Mouse (Mus musculus) lung, postnatal 0 days (tissue): ENCODE measurements around the gene Apc2. TPM values are rescaled to one million over a fixed set of nuclear protein-coding genes. Genes with fewer than 3 reads are reported as not detected.
A peak's percentile ranks its signal among the peaks of the same experiment; 100 is the strongest.

Source experiments
- ATAC-seq: fragments of 200-750 bp; cut with Nextera tagmentation; 2 replicates; pipeline ENCODE4 v1.8.0; 2017; ENCODE audit warnings: moderate library complexity
- DNase-seq: peaks from one replicate; pipeline ENCODE4 v3.0.0-alpha.2; 2016; ENCODE audit warnings: low spot score
- H3K27ac ChIP-seq: fragments of 300-500 bp; sonication (generic); 2 replicates; pipeline ENCODE4 v1.5.1; 2014; ENCODE audit warnings: antibody characterized with exemption, mild to moderate bottlenecking, low read length, mixed read lengths
- H3K27me3 ChIP-seq: fragments of 300-500 bp; sonication (generic); replicated peaks from 2 replicates; pipeline ENCODE4 v1.6.1; 2014; ENCODE audit warnings: low read length, mixed read lengths; ENCODE audit not compliant: insufficient read depth
- H3K36me3 ChIP-seq: fragments of 300-500 bp; sonication (generic); 2 replicates; pipeline ENCODE4 v1.6.1; 2014; ENCODE audit warnings: low read length, mixed read lengths; ENCODE audit not compliant: insufficient read depth
- H3K4me1 ChIP-seq: fragments of 300-500 bp; sonication (generic); 2 replicates; pipeline ENCODE4 v1.6.1; 2014; ENCODE audit warnings: antibody characterized with exemption, low read depth, low read length, mixed read lengths; ENCODE audit not compliant: insufficient read depth
- H3K4me2 ChIP-seq: fragments of 300-500 bp; sonication (generic); replicated peaks from 2 replicates; pipeline ENCODE4 v1.6.1; 2014; ENCODE audit warnings: low read depth, mild to moderate bottlenecking, low read length, moderate library complexity, mixed read lengths
- H3K4me3 ChIP-seq: fragments of 300-500 bp; sonication (generic); 2 replicates; pipeline ENCODE4 v1.5.1; 2014; ENCODE audit warnings: low read depth, low read length
- H3K9ac ChIP-seq: fragments of 300-500 bp; sonication (generic); replicated peaks from 2 replicates; pipeline ENCODE4 v1.6.1; 2014; ENCODE audit warnings: low read depth, mild to moderate bottlenecking
- H3K9me3 ChIP-seq: fragments of 300-500 bp; sonication (generic); 2 replicates; pipeline ENCODE4 v1.6.1; 2016; ENCODE audit warnings: low read length, mixed read lengths
- CTCF ChIP-seq: IDR thresholded peaks from 2 replicates; pipeline ENCODE4 v1.5.1; 2016; ENCODE audit warnings: antibody characterized with exemption, mild to moderate bottlenecking
- EP300 ChIP-seq: IDR thresholded peaks from 2 replicates; pipeline ENCODE4 v1.6.1; 2016; ENCODE audit warnings: antibody characterized with exemption, mild to moderate bottlenecking, control low read depth
- WGBS: fragments of 180-500 bp; shearing (Covaris S2); extraction: QIAGEN DNeasy Blood & Tissue Kit; methylation state at CpG from one replicate; pipeline ENCODE4 v1.1.7; 2014; 5-methylcytosine and 5-hydroxymethylcytosine counted together
- polyA plus RNA-seq: library from polyadenylated mRNA; unstranded; fragments of >200 nt; fragmentation: Nextera tagmentation; extraction: Ambion mirVana; gene quantifications from 2 replicates; pipeline ENCODE4 v1.2.1, GENCODE M21; 2015

The Apc2 gene
- polyA plus RNA-seq, 1 experiment from 2014 or later, result 0.85 TPM

- 0 out of 2 replicates have a peak, but pooled peaks cover 6% of the 10 kb centered on the region for H3K36me3 ChIP-seq
- peaks cover 9% of the 10 kb centered on the region; the same call in 1 of the 2 replicates for H3K4me1 ChIP-seq
- H3K27ac ChIP-seq, result no peak overlapping the region
- no peak overlapping the region for H3K9ac ChIP-seq
- no peak overlapping the region for H3K4me2 ChIP-seq
- H3K4me3 ChIP-seq, result no peak overlapping the region
- DNase-seq (peak; percentile 4), ATAC-seq (no peak)
- TF ChIP-seq EP300 (no peak), CTCF (no peak)
- no peaks in the 10 kb centered on the region for H3K9me3 ChIP-seq
- WGBS, result 87% methylated on average over 12 of the region's 12 CpGs
- H3K27me3 ChIP-seq, result no peaks in the 10 kb centered on the region
Measured at GRCm38 (mm10) chr10:80288097-80288496, 7.7 kb upstream of the Apc2 start.

GRCm38 (mm10) chr10:80288657-80289056 is 7.1 kb upstream of the Apc2 start:
- TF ChIP-seq CTCF (peak; percentile 53), EP300 (no peak)
- 0 out of 2 replicates have a peak, but pooled peaks cover 6% of the 10 kb centered on the region for H3K36me3 ChIP-seq

GRCm38 (mm10) chr10:80292251-80293146 is 3.3 kb upstream of the Apc2 start, which contains the start of gene Rps15:
Gene Rps15 (plus strand): TSS chr10:80292453.
- peak; percentile 99 for DNase-seq
- TF ChIP-seq EP300 (peak; percentile 56; the same call in 1 of the 2 replicates), CTCF (peak; percentile 83)
- Histone ChIP-seq H3K36me3 (peaks cover 7% of the 10 kb centered on the region; the same call in 1 of the 2 replicates), H3K4me1 (peaks cover 9% of the 10 kb centered on the region; the same call in 1 of the 2 replicates), H3K27me3 (0 out of 2 replicates have a peak, but pooled peaks cover 3% of the 10 kb centered on the region), H3K27ac (peak within 1 kb of the TSS; percentile 88), H3K9me3 (no peaks in the 10 kb centered on the region), H3K9ac (peak within 1 kb of the TSS; percentile 93), H3K4me3 (peak within 1 kb of the TSS; percentile 88), H3K4me2 (peak within 1 kb of the TSS; percentile 69)
- WGBS, result 2% methylated on average over 72 of the region's 72 CpGs
- ATAC-seq, result peak; percentile 95

More at GRCm38 (mm10) chr10:80288657-80289056, 7.1 kb upstream of the Apc2 start:
- peaks cover 11% of the 10 kb centered on the region; the same call in 1 of the 2 replicates for H3K4me1 ChIP-seq
- H3K9ac ChIP-seq, result no peak overlapping the region
- H3K4me3 ChIP-seq, result no peak overlapping the region
- DNase-seq, result peak; percentile 22
- ATAC-seq, result no peak
- 58% methylated on average over 8 of the region's 8 CpGs for WGBS
- H3K27me3 ChIP-seq, result no peaks in the 10 kb centered on the region
- no peak overlapping the region for H3K4me2 ChIP-seq
- H3K27ac ChIP-seq, result no peak overlapping the region
- no peaks in the 10 kb centered on the region for H3K9me3 ChIP-seq

- peak overlapping the region; percentile 93 for H3K9ac ChIP-seq
- DNase-seq (peak; percentile 15), ATAC-seq (no peak)
- 13% methylated on average over 14 of the region's 14 CpGs for WGBS
- peaks cover 9% of the 10 kb centered on the region; the same call in 1 of the 2 replicates for H3K4me1 ChIP-seq
- 0 out of 2 replicates have a peak, but pooled peaks cover 7% of the 10 kb centered on the region for H3K27me3 ChIP-seq
- H3K4me3 ChIP-seq, result peak overlapping the region; percentile 88
- H3K4me2 ChIP-seq, result peak overlapping the region; percentile 69
- H3K9me3 ChIP-seq, result no peaks in the 10 kb centered on the region
- H3K27ac ChIP-seq, result peak overlapping the region; percentile 88; the same call in 1 of the 2 replicates
- peaks cover 7% of the 10 kb centered on the region; the same call in 1 of the 2 replicates for H3K36me3 ChIP-seq
- no peak for TF ChIP-seq EP300
- TF ChIP-seq CTCF, result peak; percentile 31; the same call in 1 of the 2 replicates
Measured at GRCm38 (mm10) chr10:80293325-80293724, 2.5 kb upstream of the Apc2 start.

GRCm38 (mm10) chr10:80294311-80294710 is 1.5 kb upstream of the Apc2 start:
- Histone ChIP-seq H3K4me2 (no peak overlapping the region), H3K36me3 (peaks cover 7% of the 10 kb centered on the region; the same call in 1 of the 2 replicates), H3K4me3 (no peak overlapping the region), H3K4me1 (peaks cover 9% of the 10 kb centered on the region; the same call in 1 of the 2 replicates), H3K27me3 (peaks cover 16% of the 10 kb centered on the region), H3K9ac (no peak overlapping the region), H3K9me3 (no peaks in the 10 kb centered on the region), H3K27ac (no peak overlapping the region)
- peak; percentile 4 for DNase-seq
- ATAC-seq, result no peak
- WGBS, result 74% methylated on average over 4 of the region's 4 CpGs
- TF ChIP-seq EP300 (no peak), CTCF (no peak)

DNA sequence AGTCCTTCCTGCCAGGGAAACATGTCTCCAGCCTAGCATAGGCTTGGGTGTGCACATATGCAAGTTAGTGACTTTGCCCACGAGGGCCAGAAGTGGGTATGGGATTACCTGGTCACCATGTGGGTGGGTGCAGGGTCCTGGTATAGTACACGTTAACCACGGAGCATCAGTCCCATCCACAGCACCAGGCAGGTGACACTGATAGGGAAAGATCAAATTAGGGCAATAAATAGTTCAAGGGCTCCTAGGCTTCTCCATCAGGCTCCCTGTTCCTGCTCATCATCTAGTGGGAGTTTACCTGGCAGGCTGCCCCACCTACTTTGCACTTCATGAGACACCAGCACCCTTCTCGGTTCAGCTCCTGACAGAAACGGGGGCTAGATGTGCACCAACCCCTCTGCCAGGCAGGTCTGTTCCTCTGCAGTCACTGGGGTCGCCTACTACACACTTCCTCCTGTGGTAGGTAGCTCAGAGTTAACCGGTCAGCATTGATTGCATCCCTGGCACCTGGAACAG is 931 bp upstream of the Apc2 start:
- H3K27me3 ChIP-seq, result peaks cover 22% of the 10 kb centered on the region
- no peak overlapping the region for H3K4me3 ChIP-seq
- no peak overlapping the region for H3K4me2 ChIP-seq
- TF ChIP-seq EP300 (no peak), CTCF (no peak)
- WGBS, result 44% methylated on average over 7 of the region's 7 CpGs
- no peak overlapping the region for H3K9ac ChIP-seq
- DNase-seq (no peak), ATAC-seq (no peak)
- no peak overlapping the region for H3K27ac ChIP-seq
- peaks cover 7% of the 10 kb centered on the region; the same call in 1 of the 2 replicates for H3K36me3 ChIP-seq
- H3K4me1 ChIP-seq, result peaks cover 9% of the 10 kb centered on the region; the same call in 1 of the 2 replicates
- no peaks in the 10 kb centered on the region for H3K9me3 ChIP-seq
